Mouse (Mus musculus) intestine, embryonic 14.5 days (tissue): ENCODE data around the gene Tmem108. TPM values are rescaled to one million over a fixed set of nuclear protein-coding genes. Genes with fewer than 3 reads are reported as not detected.

ENCODE experiments used
- ATAC-seq: fragments of 200-750 bp; cut with Nextera tagmentation; replicated peaks from 2 replicates; pipeline ENCODE4 v1.8.0; 2017; ENCODE audit warnings: low read depth, moderate number of reproducible peaks, moderate TSS enrichment, moderate library complexity; ENCODE audit not compliant: low FRiP score, low TSS enrichment
- DNase-seq: peaks from one replicate; pipeline ENCODE4 v3.0.0-alpha.2; 2018; ENCODE audit warnings: low spot score
- H3K27ac ChIP-seq: fragments of 300-500 bp; sonication (generic); 2 replicates; pipeline ENCODE4 v1.5.1; 2014; ENCODE audit warnings: low read depth, mild to moderate bottlenecking, control low read depth
- H3K27me3 ChIP-seq: fragments of 300-500 bp; sonication (generic); replicated peaks from 2 replicates; pipeline ENCODE4 v1.6.1; 2014; ENCODE audit warnings: low read length, control low read depth; ENCODE audit not compliant: control insufficient read depth, insufficient read depth
- H3K36me3 ChIP-seq: fragments of 300-500 bp; sonication (generic); 2 replicates; pipeline ENCODE4 v1.6.1; 2014; ENCODE audit warnings: low read length, control low read depth; ENCODE audit not compliant: control insufficient read depth, insufficient read depth
- H3K4me1 ChIP-seq: fragments of 300-500 bp; sonication (generic); replicated peaks from 2 replicates; pipeline ENCODE4 v1.6.1; 2014; ENCODE audit warnings: low read length, control low read depth, mixed read lengths; ENCODE audit not compliant: control insufficient read depth, insufficient read depth
- H3K4me2 ChIP-seq: fragments of 300-500 bp; sonication (generic); 2 replicates; pipeline ENCODE4 v1.6.1; 2014; ENCODE audit warnings: low read length
- H3K4me3 ChIP-seq: fragments of 300-500 bp; sonication (generic); 2 replicates; pipeline ENCODE4 v1.5.1; 2014; ENCODE audit warnings: low read depth, low read length, control low read depth, mixed read lengths
- H3K9ac ChIP-seq: fragments of 300-500 bp; sonication (generic); 2 replicates; pipeline ENCODE4 v1.6.1; 2014; ENCODE audit warnings: mild to moderate bottlenecking, low read length
- H3K9me3 ChIP-seq: fragments of 300-500 bp; sonication (generic); 2 replicates; pipeline ENCODE4 v1.6.1; 2016; ENCODE audit warnings: low read length, control low read depth; ENCODE audit not compliant: control insufficient read depth
- WGBS: fragments of 180-500 bp; shearing (Covaris S2); extraction: QIAGEN DNeasy Blood & Tissue Kit; methylation state at CpG from one replicate; pipeline ENCODE4 v1.1.7; 2014; 5-methylcytosine and 5-hydroxymethylcytosine counted together
- polyA plus RNA-seq: library from polyadenylated mRNA; unstranded; fragments of >200 nt; fragmentation: Nextera tagmentation; extraction: Ambion mirVana; gene quantifications from 2 replicates; pipeline ENCODE4 v1.2.1, GENCODE M21; 2014

The Tmem108 gene
- polyA plus RNA-seq, 1 experiment from 2014 or later: 21.2 TPM

- no peak overlapping the region for H3K4me3 ChIP-seq
- no peaks in the 10 kb centered on the region for H3K9me3 ChIP-seq
- WGBS: 92% methylated on average over 3 of the region's 3 CpGs
- no peaks in the 10 kb centered on the region for H3K27me3 ChIP-seq
- H3K9ac ChIP-seq: no peak overlapping the region
- DNase-seq (no peak), ATAC-seq (no peak)
- H3K4me2 ChIP-seq: no peak overlapping the region
- H3K4me1 ChIP-seq: no peaks in the 10 kb centered on the region
- no peaks in the 10 kb centered on the region for H3K36me3 ChIP-seq
- H3K27ac ChIP-seq: no peak overlapping the region
Measured at GRCm38 (mm10) chr9:103548606-103549005, 213.0 kb downstream of the Tmem108 start.

DNA sequence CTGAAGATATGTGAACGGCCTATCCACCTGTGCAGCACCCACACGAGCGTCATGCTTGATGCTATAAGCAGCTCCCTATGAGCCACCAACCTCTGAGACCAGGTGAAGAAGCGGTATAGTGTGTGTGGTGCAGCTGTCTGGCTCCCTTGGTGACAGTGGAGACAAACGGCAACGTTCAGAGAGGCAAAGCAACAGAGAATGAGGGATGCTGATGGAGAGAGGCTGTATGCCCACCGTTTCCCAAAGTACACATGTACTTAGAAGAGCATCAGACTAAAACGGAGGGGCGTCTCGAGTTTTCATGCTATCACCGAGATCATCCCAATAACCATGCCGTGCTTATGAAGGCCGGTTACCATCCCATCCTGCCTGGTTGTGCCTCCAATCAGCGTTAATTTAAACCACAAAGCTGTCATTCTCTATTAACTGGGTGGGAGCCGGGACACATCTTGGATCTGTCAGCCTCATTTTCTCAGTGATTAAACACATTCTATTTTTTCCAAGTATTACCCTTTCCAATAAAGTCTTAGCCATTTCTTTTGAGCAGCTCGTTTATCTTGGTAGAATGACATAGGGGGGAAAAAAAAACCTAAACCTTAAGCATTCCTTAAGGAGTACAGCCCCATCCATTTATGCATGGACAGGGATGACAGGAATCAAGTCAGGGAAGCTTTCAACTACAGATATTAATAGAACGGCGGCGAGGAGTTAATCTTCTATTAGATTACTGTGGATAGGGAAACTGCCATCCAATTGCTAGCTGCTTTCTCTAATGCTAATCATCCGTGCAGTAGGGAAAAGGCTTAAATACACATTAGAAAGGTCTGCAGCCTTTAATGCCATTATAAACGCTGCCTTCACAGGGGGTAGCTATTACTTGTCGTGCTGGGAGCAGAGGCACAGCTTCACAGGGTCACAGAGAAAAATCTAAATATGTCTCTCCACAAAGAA is 214.7 kb downstream of the Tmem108 start:
- H3K4me2 ChIP-seq: no peak overlapping the region

DNA sequence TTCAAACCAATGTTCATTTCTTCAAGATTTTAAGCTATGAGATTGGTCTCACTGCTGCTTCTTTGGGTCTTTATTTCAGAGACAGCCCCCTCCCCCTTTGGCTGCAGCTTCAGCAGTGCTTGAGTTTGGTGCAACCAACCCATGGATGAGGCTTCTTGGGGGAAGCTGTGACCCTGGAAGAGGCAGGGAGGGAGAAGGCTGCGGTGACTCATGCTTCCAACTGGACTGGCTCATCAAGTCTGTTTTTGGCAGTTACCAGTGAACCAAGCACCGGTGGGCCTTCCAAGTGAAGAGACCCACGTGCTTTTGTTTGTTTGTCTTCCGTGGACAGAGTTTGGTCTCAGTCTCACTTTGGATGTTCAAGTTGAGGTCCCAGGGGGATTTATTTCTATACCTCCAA is 215.9 kb downstream of the Tmem108 start:
- no peaks in the 10 kb centered on the region for H3K4me1 ChIP-seq
- WGBS: 77% methylated on average over 4 of the region's 4 CpGs
- H3K36me3 ChIP-seq: no peaks in the 10 kb centered on the region
- H3K4me3 ChIP-seq: no peak overlapping the region
- no peak for ATAC-seq
- no peak overlapping the region for H3K27ac ChIP-seq
- no peak for DNase-seq
- no peak overlapping the region for H3K4me2 ChIP-seq
- no peaks in the 10 kb centered on the region for H3K9me3 ChIP-seq
- H3K9ac ChIP-seq: no peak overlapping the region
- H3K27me3 ChIP-seq: no peaks in the 10 kb centered on the region

More for the DNA sequence above, 214.7 kb downstream of the Tmem108 start:
- DNase-seq (no peak), ATAC-seq (no peak)
- H3K9me3 ChIP-seq: no peaks in the 10 kb centered on the region
- 76% methylated on average over 22 of the region's 22 CpGs for WGBS
- H3K9ac ChIP-seq: no peak overlapping the region
- no peaks in the 10 kb centered on the region for H3K36me3 ChIP-seq
- no peak overlapping the region for H3K27ac ChIP-seq
- H3K4me3 ChIP-seq: no peak overlapping the region
- no peaks in the 10 kb centered on the region for H3K27me3 ChIP-seq
- H3K4me1 ChIP-seq: no peaks in the 10 kb centered on the region

DNA sequence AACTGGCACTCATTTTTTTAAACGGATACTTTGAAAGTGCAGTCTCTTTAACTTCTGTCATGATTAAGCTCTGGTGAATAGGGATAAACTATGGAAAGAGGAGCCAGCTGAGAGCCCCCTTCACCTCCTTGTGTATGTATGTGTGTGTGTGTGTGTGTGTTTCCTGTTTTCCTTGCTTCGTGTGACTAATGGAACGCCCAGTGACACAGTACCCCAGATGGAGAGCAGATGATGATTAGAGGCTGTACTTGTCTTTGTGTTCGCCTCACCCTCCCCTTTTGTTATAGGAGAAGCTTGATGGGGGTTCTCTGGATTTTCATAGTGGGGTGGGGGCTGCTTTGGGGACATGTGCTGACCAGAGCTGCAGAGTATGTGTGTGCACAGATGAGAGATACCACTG is 216.4 kb downstream of the Tmem108 start:
- Histone ChIP-seq H3K4me2 (no peak overlapping the region), H3K4me1 (no peaks in the 10 kb centered on the region), H3K4me3 (no peak overlapping the region), H3K9ac (no peak overlapping the region), H3K27me3 (no peaks in the 10 kb centered on the region), H3K9me3 (no peaks in the 10 kb centered on the region), H3K27ac (no peak overlapping the region), H3K36me3 (no peaks in the 10 kb centered on the region)
- DNase-seq (no peak), ATAC-seq (no peak)
- 57% methylated on average over 4 of the region's 4 CpGs for WGBS

GRCm38 (mm10) chr9:103544599-103544998 is 217.0 kb downstream of the Tmem108 start:
- Histone ChIP-seq H3K27me3 (no peaks in the 10 kb centered on the region), H3K4me3 (no peak overlapping the region), H3K9ac (no peak overlapping the region), H3K4me1 (no peaks in the 10 kb centered on the region), H3K36me3 (no peaks in the 10 kb centered on the region), H3K9me3 (no peaks in the 10 kb centered on the region), H3K27ac (no peak overlapping the region), H3K4me2 (no peak overlapping the region)
- WGBS: 76% methylated on average over 1 of the region's 1 CpGs
- ATAC-seq (no peak), DNase-seq (no peak)

DNA sequence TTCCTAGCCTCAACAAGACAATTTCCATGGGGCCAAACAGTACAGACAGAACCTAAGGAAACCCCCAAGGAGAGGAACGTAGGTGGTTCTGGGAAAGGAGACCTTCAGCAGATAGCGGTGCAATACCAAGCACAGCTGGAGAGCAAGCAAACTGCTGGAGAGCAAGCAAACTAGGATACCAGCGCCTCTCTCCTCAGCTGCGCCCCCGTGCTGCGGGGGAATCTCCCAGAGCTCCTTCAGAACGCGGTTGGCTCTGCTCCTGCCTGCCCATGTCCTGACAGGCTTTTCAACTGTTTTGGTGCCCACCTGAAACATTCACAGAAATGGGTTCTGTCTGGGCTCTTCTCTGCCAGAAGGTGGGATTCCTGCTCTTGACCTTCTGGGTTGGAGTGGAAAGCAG is 221.1 kb downstream of the Tmem108 start:
- H3K27me3 ChIP-seq: no peaks in the 10 kb centered on the region
- H3K4me2 ChIP-seq: no peak overlapping the region
- ATAC-seq (no peak), DNase-seq (no peak)
- no peaks in the 10 kb centered on the region for H3K4me1 ChIP-seq
- WGBS: 75% methylated on average over 8 of the region's 8 CpGs
- no peak overlapping the region for H3K27ac ChIP-seq
- no peak overlapping the region for H3K4me3 ChIP-seq
- no peak overlapping the region for H3K9ac ChIP-seq
- no peaks in the 10 kb centered on the region for H3K36me3 ChIP-seq
- no peaks in the 10 kb centered on the region for H3K9me3 ChIP-seq

DNA sequence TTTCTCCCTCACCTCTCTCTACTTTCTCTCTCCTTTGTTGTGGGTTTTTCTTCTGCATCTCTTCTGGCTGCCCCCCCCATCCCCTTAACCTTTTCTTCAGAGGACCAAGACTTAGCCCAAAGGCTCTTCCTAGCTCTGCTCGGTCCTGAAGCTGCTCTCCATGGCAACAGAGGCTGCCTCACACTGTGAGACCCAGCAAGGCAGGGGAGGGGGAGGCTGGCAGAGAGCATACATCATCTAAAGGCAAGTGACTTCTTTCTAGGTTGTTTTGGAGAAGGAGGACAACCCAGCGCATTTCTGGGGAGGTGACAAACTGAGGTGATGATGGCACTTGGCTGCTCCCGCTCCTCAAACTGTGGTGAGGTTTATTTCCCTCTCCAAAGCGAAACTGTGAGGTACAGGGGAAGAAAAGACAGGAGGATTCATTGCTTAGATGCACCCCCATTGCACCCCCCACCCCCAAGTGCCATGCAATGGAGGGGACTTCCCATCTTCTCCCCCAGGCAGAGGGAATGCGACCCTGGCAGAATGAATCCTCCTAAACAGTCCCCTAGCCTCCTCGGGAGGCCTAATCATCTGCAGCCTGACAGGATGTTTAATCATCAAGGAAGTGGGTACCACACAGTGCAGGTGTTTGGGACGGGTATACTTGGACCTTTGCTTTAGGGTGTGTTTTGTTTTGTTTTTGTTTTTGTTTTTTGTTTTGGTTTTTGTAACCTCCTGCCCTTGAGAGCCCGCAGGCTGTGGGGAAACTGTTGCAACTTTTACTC is 223.4 kb downstream of the Tmem108 start:
- Histone ChIP-seq H3K27me3 (no peaks in the 10 kb centered on the region), H3K4me1 (no peaks in the 10 kb centered on the region), H3K4me2 (no peak overlapping the region), H3K4me3 (no peak overlapping the region), H3K9me3 (no peaks in the 10 kb centered on the region), H3K36me3 (no peaks in the 10 kb centered on the region), H3K9ac (no peak overlapping the region), H3K27ac (no peak overlapping the region)
- ATAC-seq: no peak
- no peak for DNase-seq
- WGBS: 38% methylated on average over 8 of the region's 8 CpGs

- Histone ChIP-seq H3K36me3 (no peaks in the 10 kb centered on the region), H3K9ac (no peak overlapping the region), H3K4me1 (no peaks in the 10 kb centered on the region), H3K27ac (no peak overlapping the region), H3K9me3 (no peaks in the 10 kb centered on the region), H3K4me2 (no peak overlapping the region), H3K4me3 (no peak overlapping the region), H3K27me3 (no peaks in the 10 kb centered on the region)
- DNase-seq (no peak), ATAC-seq (no peak)
- WGBS: 90% methylated on average over 6 of the region's 6 CpGs
Measured at GRCm38 (mm10) chr9:103536059-103536634, 225.5 kb downstream of the Tmem108 start.
